Mouse (Mus musculus): ENCODE results near the gene Gfi1. TPM values are rescaled to one million over a fixed set of nuclear protein-coding genes. Genes with fewer than 3 reads are reported as not detected.
A peak's percentile ranks its signal among the peaks of the same experiment; 100 is the strongest.

The Gfi1 gene
- polyA plus RNA-seq (2012; rRNA removed), result 1.3 and 1.8 TPM in 2 replicates

GRCm38 (mm10) chr5:107725435-107726261 lies at the start of gene Gfi1:
Gene Gfi1, minus strand, starts transcription at chr5:107726036.
- Histone ChIP-seq H3K27ac (ENCODE audit: control insufficient read depth, insufficient read depth, low read depth, low read length) (no peak within 1 kb of the TSS), H3K27me3 (ENCODE audit: control insufficient read depth, insufficient read depth, low read length) (peaks cover 3% of the 10 kb centered on the region; the same call in 1 of the 2 replicates), H3K4me1 (ENCODE audit: control insufficient read depth, insufficient read depth, low read length) (peaks cover 33% of the 10 kb centered on the region), H3K36me3 (ENCODE audit: control insufficient read depth, insufficient read depth, low read length) (no peaks in the 10 kb centered on the region), H3K4me3 (ENCODE audit: control insufficient read depth, low read depth, low read length) (peak within 1 kb of the TSS; percentile 41)
- no peak for TF ChIP-seq POLR2A (IDR thresholded peaks at IDR 0.05; ENCODE audit: control insufficient read depth, low read depth, low read length)
- no peak for TF ChIP-seq CTCF (IDR thresholded peaks at IDR 0.05; ENCODE audit: control insufficient read depth, insufficient read depth, insufficient replicate concordance, low read depth, low read length)

DNA sequence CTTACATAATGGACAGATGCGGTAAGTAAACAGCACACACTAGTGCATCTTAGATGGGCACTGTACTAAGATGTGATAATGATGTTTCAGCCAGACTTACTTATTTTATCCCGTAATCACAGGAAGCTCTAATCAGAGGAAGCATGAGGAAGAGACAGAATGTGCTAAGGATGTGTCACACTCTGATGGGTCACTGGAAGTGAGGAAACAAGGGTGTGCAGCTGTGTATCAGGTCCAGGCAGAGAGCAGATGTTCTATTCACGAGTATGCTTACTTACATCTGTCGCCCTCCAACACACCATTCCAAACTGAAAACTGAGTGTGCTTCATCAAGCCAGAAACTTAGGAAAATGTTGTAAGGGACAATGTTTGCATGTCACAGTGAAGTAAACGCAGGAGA lies 46.2 kb upstream of the Gfi1 start:
- no peak for TF ChIP-seq CTCF (IDR thresholded peaks at IDR 0.05; ENCODE audit: control insufficient read depth, insufficient read depth, insufficient replicate concordance, low read depth, low read length)
- no peak for TF ChIP-seq POLR2A (IDR thresholded peaks at IDR 0.05; ENCODE audit: control insufficient read depth, low read depth, low read length)
- no peaks in the 10 kb centered on the region for H3K4me1 ChIP-seq (ENCODE audit: control insufficient read depth, insufficient read depth, low read length)
- no peaks in the 10 kb centered on the region for H3K27me3 ChIP-seq (ENCODE audit: control insufficient read depth, insufficient read depth, low read length)
- H3K4me3 ChIP-seq (ENCODE audit: control insufficient read depth, low read depth, low read length), result no peak overlapping the region
- H3K36me3 ChIP-seq (ENCODE audit: control insufficient read depth, insufficient read depth, low read length), result no peaks in the 10 kb centered on the region
- H3K27ac ChIP-seq (ENCODE audit: control insufficient read depth, insufficient read depth, low read depth, low read length), result no peak overlapping the region

DNA sequence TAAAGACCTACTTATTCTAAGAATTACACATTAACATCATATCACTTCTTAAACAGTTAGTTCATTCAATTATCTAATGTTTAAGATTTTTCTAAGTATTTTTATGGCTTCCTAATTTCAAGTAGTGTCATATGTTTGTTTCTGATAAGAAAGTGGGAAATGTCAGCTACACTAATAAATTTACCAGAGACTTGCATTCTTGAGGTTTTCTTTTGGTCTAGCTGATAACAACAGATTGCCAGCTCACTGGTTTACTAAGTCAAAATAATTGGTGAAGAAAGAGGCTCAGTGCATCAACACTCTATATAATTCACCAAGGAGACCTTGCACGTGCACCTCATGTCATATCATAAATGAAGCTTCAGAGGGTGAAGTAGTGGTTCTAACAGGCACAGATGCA lies 42.4 kb upstream of the Gfi1 start:
- TF ChIP-seq CTCF (IDR thresholded peaks at IDR 0.05; ENCODE audit: control insufficient read depth, insufficient read depth, insufficient replicate concordance, low read depth, low read length) (no peak), POLR2A (IDR thresholded peaks at IDR 0.05; ENCODE audit: control insufficient read depth, low read depth, low read length) (no peak)
- Histone ChIP-seq H3K4me1 (ENCODE audit: control insufficient read depth, insufficient read depth, low read length) (no peaks in the 10 kb centered on the region), H3K27me3 (ENCODE audit: control insufficient read depth, insufficient read depth, low read length) (no peaks in the 10 kb centered on the region), H3K27ac (ENCODE audit: control insufficient read depth, insufficient read depth, low read depth, low read length) (no peak overlapping the region), H3K4me3 (ENCODE audit: control insufficient read depth, low read depth, low read length) (no peak overlapping the region), H3K36me3 (ENCODE audit: control insufficient read depth, insufficient read depth, low read length) (no peaks in the 10 kb centered on the region)

DNA sequence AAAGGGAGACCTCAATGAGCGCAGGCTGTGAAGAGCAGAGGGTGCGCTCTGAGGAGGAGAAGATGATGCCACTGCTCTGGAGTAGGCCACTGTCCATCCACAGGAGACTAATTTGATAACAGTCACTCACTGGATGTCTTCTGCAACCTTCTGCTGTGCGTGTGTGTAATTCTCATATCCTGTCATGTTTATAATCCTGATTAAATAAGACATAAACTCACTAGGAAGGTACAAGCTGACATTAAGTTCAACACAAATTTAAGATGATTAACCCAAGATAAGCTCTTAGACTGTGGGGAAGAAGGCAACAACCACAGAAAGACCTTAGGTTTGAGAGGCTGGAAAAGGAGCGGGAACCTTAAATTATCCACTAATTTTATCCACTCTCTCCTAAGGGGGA lies 40.1 kb upstream of the Gfi1 start:
- no peak overlapping the region for H3K27ac ChIP-seq (ENCODE audit: control insufficient read depth, insufficient read depth, low read depth, low read length)
- no peaks in the 10 kb centered on the region for H3K27me3 ChIP-seq (ENCODE audit: control insufficient read depth, insufficient read depth, low read length)
- TF ChIP-seq POLR2A (IDR thresholded peaks at IDR 0.05; ENCODE audit: control insufficient read depth, low read depth, low read length) (no peak), CTCF (IDR thresholded peaks at IDR 0.05; ENCODE audit: control insufficient read depth, insufficient read depth, insufficient replicate concordance, low read depth, low read length) (no peak)

DNA sequence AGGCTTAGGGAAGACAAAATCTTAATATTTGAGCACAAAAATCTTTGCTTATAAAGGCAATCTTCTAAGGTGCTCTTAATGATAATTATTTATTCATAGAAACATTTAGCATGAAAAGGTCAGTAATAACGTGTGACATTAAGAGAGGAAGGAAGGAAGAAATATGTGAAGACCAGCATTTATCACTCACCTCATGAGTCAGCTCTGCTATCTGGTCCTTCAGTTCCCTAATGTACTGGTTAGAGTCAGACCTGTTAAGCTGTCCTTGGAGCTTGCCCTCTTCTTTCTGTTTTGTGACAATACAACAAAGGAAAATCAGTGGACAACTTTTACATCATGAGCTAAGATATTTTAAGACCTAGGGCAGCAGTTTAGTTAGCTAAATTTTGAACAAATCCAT lies 38.6 kb upstream of the Gfi1 start:
- H3K36me3 ChIP-seq (ENCODE audit: control insufficient read depth, insufficient read depth, low read length), result no peaks in the 10 kb centered on the region
- H3K27me3 ChIP-seq (ENCODE audit: control insufficient read depth, insufficient read depth, low read length), result no peaks in the 10 kb centered on the region
- TF ChIP-seq POLR2A (IDR thresholded peaks at IDR 0.05; ENCODE audit: control insufficient read depth, low read depth, low read length) (no peak), CTCF (IDR thresholded peaks at IDR 0.05; ENCODE audit: control insufficient read depth, insufficient read depth, insufficient replicate concordance, low read depth, low read length) (no peak)

More for the DNA sequence above, 40.1 kb upstream of the Gfi1 start:
- Histone ChIP-seq H3K4me3 (ENCODE audit: control insufficient read depth, low read depth, low read length) (no peak overlapping the region), H3K4me1 (ENCODE audit: control insufficient read depth, insufficient read depth, low read length) (no peaks in the 10 kb centered on the region), H3K36me3 (ENCODE audit: control insufficient read depth, insufficient read depth, low read length) (no peaks in the 10 kb centered on the region)

DNA sequence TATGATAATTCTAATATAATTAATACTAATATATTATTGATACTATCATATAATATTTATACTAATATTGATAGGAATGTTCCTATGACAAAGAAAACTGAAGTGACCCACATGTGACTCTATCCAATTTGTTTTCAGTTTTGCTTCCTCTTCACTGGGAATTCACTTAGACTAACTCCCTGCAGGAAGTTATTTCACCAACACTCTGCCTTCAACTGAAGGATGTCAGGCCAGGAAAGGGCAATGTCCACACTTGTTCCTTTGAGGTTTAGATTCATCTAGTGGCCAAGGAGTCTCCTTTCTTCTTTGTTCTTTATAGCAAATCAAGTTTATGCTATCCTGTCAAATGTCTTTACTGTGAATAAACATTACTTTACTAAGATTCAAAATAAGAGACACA lies 37.8 kb upstream of the Gfi1 start:
- no peaks in the 10 kb centered on the region for H3K36me3 ChIP-seq (ENCODE audit: control insufficient read depth, insufficient read depth, low read length)
- no peaks in the 10 kb centered on the region for H3K27me3 ChIP-seq (ENCODE audit: control insufficient read depth, insufficient read depth, low read length)
- H3K4me1 ChIP-seq (ENCODE audit: control insufficient read depth, insufficient read depth, low read length), result no peaks in the 10 kb centered on the region
- no peak overlapping the region for H3K27ac ChIP-seq (ENCODE audit: control insufficient read depth, insufficient read depth, low read depth, low read length)
- H3K4me3 ChIP-seq (ENCODE audit: control insufficient read depth, low read depth, low read length), result no peak overlapping the region
- TF ChIP-seq POLR2A (IDR thresholded peaks at IDR 0.05; ENCODE audit: control insufficient read depth, low read depth, low read length) (no peak), CTCF (IDR thresholded peaks at IDR 0.05; ENCODE audit: control insufficient read depth, insufficient read depth, insufficient replicate concordance, low read depth, low read length) (no peak)

More for the DNA sequence above, 38.6 kb upstream of the Gfi1 start:
- H3K4me1 ChIP-seq (ENCODE audit: control insufficient read depth, insufficient read depth, low read length), result no peaks in the 10 kb centered on the region
- H3K4me3 ChIP-seq (ENCODE audit: control insufficient read depth, low read depth, low read length), result no peak overlapping the region
- H3K27ac ChIP-seq (ENCODE audit: control insufficient read depth, insufficient read depth, low read depth, low read length), result no peak overlapping the region

DNA sequence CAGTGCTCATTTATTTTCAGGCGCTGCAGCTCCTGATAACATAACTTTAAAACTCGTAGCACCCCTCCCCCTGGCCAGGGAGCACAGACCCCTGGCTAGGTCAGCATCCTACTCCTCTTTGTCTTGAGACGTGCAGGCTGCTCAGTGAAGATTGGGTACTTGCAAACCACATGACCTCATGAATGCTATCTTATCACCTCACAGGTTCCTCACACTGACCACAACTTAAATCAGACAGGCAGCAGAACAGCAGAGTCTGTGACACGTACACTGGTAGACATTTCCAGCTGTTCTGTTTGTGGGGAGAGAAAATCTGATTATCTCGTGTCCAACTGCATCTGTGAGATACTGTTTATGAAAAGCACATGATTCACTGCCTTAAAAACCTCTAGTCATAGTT lies 33.3 kb upstream of the Gfi1 start:
- H3K27ac ChIP-seq (ENCODE audit: control insufficient read depth, insufficient read depth, low read depth, low read length), result no peak overlapping the region
- H3K4me3 ChIP-seq (ENCODE audit: control insufficient read depth, low read depth, low read length), result no peak overlapping the region
- H3K4me1 ChIP-seq (ENCODE audit: control insufficient read depth, insufficient read depth, low read length), result no peaks in the 10 kb centered on the region
- no peak for TF ChIP-seq CTCF (IDR thresholded peaks at IDR 0.05; ENCODE audit: control insufficient read depth, insufficient read depth, insufficient replicate concordance, low read depth, low read length)
- no peak for TF ChIP-seq POLR2A (IDR thresholded peaks at IDR 0.05; ENCODE audit: control insufficient read depth, low read depth, low read length)
- no peaks in the 10 kb centered on the region for H3K36me3 ChIP-seq (ENCODE audit: control insufficient read depth, insufficient read depth, low read length)
- H3K27me3 ChIP-seq (ENCODE audit: control insufficient read depth, insufficient read depth, low read length), result no peaks in the 10 kb centered on the region
